Mouse (Mus musculus): ENCODE measurements around the gene Vwa1. TPM values are rescaled to one million over a fixed set of nuclear protein-coding genes. Genes with fewer than 3 reads are reported as not detected.

Gene Vwa1
- polyA plus RNA-seq, 1 experiment from 2014 or later: 14.8 TPM

- Histone ChIP-seq H3K27ac (no peak overlapping the region), H3K4me2 (ENCODE audit: low read length) (no peak overlapping the region), H3K4me3 (replicated peaks; ENCODE audit: low read depth, low read length) (no peak overlapping the region), H3K9ac (ENCODE audit: low read depth, low read length) (no peak overlapping the region), H3K4me1 (replicated peaks; ENCODE audit: insufficient read depth, low read length) (peaks cover 7% of the 10 kb centered on the region), H3K27me3 (ENCODE audit: insufficient read depth, low read length) (no peaks in the 10 kb centered on the region; the same call in 1 of the 2 replicates), H3K9me3 (replicated peaks; ENCODE audit: low read length) (no peaks in the 10 kb centered on the region), H3K36me3 (ENCODE audit: insufficient read depth, low read length) (no peaks in the 10 kb centered on the region)
- DNase-seq (ENCODE audit: low spot score) (no peak), ATAC-seq (replicated peaks; ENCODE audit: low FRiP score, low read depth) (no peak)
- 76% methylated on average over 3 of the region's 3 CpGs for WGBS
- no peak for TF ChIP-seq CTCF (IDR thresholded peaks at IDR 0.05; ENCODE audit: low read depth)
Measured at GRCm38 (mm10) chr4:155775855-155776254, 1.4 kb upstream of the Vwa1 start.

DNA sequence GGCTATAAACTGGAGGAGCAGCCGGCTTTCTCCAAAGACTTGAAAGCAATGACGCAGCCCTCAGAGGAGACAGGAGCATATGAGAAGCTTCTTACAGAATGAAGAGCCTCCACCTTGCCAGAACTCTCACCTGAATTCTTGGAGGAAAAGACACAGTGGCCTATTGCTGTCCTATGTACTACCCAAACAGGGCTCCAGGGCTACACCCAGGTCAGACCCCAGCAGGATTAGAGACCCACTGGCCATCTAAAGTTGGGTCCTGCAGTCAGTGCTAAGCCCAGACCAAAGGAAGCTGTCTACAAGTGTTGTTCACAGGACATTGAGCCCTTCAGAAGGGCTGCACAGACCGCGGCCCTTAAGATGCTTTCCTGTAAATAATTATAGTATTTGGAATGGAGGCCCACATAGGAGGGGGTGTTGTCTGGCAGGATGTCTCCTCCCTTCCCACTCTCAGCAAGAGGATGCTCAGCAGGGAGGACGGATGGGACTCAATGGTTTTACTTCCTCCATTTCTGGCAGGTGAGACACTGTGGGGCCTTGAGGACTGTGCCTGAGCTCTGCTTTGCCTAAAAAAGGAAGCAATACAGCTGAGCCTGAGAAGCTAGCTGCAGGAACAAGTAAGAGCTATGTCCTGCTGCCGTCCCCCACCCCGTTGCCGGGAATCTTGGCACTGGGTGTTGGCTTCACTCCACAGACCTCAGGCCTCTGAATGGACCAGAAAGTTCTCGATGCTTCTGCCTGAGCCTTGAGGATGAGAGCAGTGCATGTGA is 658 bp upstream of the Vwa1 start:
- DNase-seq (ENCODE audit: low spot score): no peak
- TF ChIP-seq CTCF (IDR thresholded peaks at IDR 0.05; ENCODE audit: low read depth): no peak
- Histone ChIP-seq H3K4me1 (replicated peaks; ENCODE audit: insufficient read depth, low read length) (peaks cover 11% of the 10 kb centered on the region), H3K27me3 (ENCODE audit: insufficient read depth, low read length) (no peaks in the 10 kb centered on the region; the same call in 1 of the 2 replicates), H3K9ac (ENCODE audit: low read depth, low read length) (no peak overlapping the region), H3K4me3 (replicated peaks; ENCODE audit: low read depth, low read length) (peak overlapping the region; percentile 32; the same call in 1 of the 2 replicates), H3K9me3 (replicated peaks; ENCODE audit: low read length) (no peaks in the 10 kb centered on the region), H3K36me3 (ENCODE audit: insufficient read depth, low read length) (no peaks in the 10 kb centered on the region), H3K4me2 (ENCODE audit: low read length) (peak overlapping the region; percentile 77), H3K27ac (peak overlapping the region; percentile 47; the same call in 1 of the 2 replicates)
- no peak for ATAC-seq (replicated peaks; ENCODE audit: low FRiP score, low read depth)
- WGBS: 36% methylated on average over 9 of the region's 9 CpGs

DNA sequence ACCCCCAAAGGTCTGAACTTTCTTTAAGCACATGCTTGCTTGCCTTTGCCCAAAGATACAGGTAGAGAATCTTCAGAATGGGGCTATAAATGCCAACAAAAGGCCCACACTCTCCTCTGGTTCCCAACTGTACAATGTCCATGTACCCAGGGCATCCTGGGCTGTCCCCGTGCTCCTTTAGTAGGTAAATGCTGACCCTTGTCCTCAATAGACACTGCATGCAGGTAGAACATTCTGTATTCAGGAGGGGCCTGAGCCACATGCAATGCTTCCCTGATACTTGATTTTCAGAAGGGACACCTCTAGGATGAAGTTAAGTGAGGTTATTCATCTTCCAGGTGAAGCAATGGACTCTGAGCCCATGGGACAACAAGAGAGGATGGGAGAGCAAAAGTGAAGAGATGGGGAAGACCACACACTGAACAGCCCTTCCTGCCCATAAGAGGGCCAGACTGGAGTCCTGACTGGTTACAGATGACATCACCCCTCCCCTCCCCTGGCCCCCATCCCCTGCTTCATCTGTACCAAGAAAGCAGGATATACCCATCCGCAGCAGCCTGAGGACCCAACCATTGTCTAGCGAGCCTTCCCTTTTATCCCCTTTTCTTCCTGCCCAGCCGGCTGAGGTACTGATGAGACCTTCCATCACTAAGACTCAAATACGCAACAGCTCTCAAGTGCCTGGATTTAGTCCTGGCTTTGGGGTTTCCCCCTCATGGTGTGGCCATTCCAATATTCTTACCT is 991 bp downstream of the Vwa1 start:
- ATAC-seq (replicated peaks; ENCODE audit: low FRiP score, low read depth) (no peak), DNase-seq (ENCODE audit: low spot score) (no peak)
- H3K27me3 ChIP-seq (ENCODE audit: insufficient read depth, low read length): no peaks in the 10 kb centered on the region; the same call in 1 of the 2 replicates
- no peak overlapping the region for H3K9ac ChIP-seq (ENCODE audit: low read depth, low read length)
- H3K4me3 ChIP-seq (replicated peaks; ENCODE audit: low read depth, low read length): peak overlapping the region; percentile 32; the same call in 1 of the 2 replicates
- TF ChIP-seq CTCF (IDR thresholded peaks at IDR 0.05; ENCODE audit: low read depth): no peak
- H3K4me2 ChIP-seq (ENCODE audit: low read length): peak overlapping the region; percentile 77
- no peaks in the 10 kb centered on the region for H3K36me3 ChIP-seq (ENCODE audit: insufficient read depth, low read length)
- H3K4me1 ChIP-seq (replicated peaks; ENCODE audit: insufficient read depth, low read length): peaks cover 11% of the 10 kb centered on the region
- 0 out of 2 replicates have a peak overlapping the region, but pooled peaks have one; percentile 13 for H3K27ac ChIP-seq
- no peaks in the 10 kb centered on the region for H3K9me3 ChIP-seq (replicated peaks; ENCODE audit: low read length)
- WGBS: 46% methylated on average over 5 of the region's 5 CpGs

DNA sequence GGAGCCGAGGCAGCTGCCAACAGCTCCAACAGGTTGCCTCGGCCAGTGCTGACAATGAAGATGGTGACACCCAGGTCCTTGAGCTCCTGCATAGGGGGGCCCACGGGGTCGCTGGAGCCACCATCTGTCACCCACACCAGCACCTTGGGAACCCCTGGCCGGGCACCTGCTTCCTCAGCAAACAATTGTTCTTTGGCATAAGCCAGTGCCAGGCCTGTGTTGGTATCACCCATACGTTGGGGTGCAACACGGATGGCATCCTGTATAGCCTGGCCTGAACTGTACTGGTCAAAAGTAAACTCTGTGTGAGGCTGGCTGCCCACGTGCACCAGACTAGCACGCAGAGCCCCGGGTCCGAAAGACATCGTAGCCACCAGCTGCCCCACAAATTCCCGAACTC is 1.7 kb downstream of the Vwa1 start:
- WGBS: 89% methylated on average over 13 of the region's 13 CpGs
- DNase-seq (ENCODE audit: low spot score): no peak
- no peaks in the 10 kb centered on the region for H3K9me3 ChIP-seq (replicated peaks; ENCODE audit: low read length)
- ATAC-seq (replicated peaks; ENCODE audit: low FRiP score, low read depth): no peak
- no peaks in the 10 kb centered on the region; the same call in 1 of the 2 replicates for H3K27me3 ChIP-seq (ENCODE audit: insufficient read depth, low read length)
- TF ChIP-seq CTCF (IDR thresholded peaks at IDR 0.05; ENCODE audit: low read depth): no peak
- H3K4me3 ChIP-seq (replicated peaks; ENCODE audit: low read depth, low read length): no peak overlapping the region
- peaks cover 11% of the 10 kb centered on the region for H3K4me1 ChIP-seq (replicated peaks; ENCODE audit: insufficient read depth, low read length)
- H3K36me3 ChIP-seq (ENCODE audit: insufficient read depth, low read length): no peaks in the 10 kb centered on the region
- 0 out of 2 replicates have a peak overlapping the region, but pooled peaks have one; percentile 13 for H3K27ac ChIP-seq
- no peak overlapping the region for H3K4me2 ChIP-seq (ENCODE audit: low read length)
- H3K9ac ChIP-seq (ENCODE audit: low read depth, low read length): no peak overlapping the region

DNA sequence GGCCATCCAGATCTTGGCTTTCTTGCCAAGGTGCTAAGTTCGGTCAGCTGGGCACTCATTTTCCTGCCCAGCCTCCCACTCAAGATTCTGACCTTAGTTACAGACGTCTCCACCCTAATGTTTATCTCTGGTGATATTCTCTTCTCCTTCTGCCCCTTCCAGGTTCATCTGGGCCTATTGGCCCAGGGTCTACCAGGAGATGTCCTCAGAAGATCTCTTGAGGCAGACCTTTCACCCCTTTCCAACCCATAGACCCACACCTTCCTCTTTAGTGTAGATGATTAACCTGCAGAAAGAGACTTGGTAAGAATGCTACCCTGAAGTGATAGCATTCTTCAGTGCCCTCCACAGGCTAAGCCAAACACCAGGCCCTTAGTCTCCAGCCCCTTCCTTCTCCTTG is 2.8 kb downstream of the Vwa1 start:
- Histone ChIP-seq H3K9me3 (replicated peaks; ENCODE audit: low read length) (no peaks in the 10 kb centered on the region), H3K4me2 (ENCODE audit: low read length) (no peak overlapping the region), H3K27me3 (ENCODE audit: insufficient read depth, low read length) (no peaks in the 10 kb centered on the region; the same call in 1 of the 2 replicates), H3K9ac (ENCODE audit: low read depth, low read length) (no peak overlapping the region), H3K36me3 (ENCODE audit: insufficient read depth, low read length) (no peaks in the 10 kb centered on the region), H3K27ac (peak overlapping the region; percentile 34; the same call in 1 of the 2 replicates), H3K4me3 (replicated peaks; ENCODE audit: low read depth, low read length) (no peak overlapping the region), H3K4me1 (replicated peaks; ENCODE audit: insufficient read depth, low read length) (peaks cover 11% of the 10 kb centered on the region)
- no peak for DNase-seq (ENCODE audit: low spot score)
- WGBS: 82% methylated on average over 2 of the region's 2 CpGs
- no peak for TF ChIP-seq CTCF (IDR thresholded peaks at IDR 0.05; ENCODE audit: low read depth)
- no peak for ATAC-seq (replicated peaks; ENCODE audit: low FRiP score, low read depth)

DNA sequence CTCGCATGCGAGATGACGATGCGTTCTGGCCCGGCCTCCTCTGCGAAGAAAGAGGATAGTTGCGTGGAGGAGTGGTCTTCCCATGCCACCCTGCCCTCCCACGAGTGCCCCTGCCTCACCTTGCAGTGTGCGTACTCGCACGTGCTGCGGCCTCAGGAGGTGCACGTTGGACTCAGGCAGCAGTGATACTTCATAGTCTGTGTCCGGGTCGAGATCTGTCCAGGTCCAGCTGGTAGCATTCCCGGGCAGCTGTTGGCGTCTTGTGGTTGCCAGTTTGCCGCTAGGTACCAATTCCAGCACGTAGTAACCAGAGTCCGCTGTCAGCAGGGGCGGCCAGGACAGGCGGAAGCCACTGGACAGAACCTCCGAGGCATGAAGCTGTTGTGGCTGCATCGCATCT is 3.9 kb downstream of the Vwa1 start:
- 31% methylated on average over 24 of the region's 24 CpGs for WGBS
- TF ChIP-seq CTCF (IDR thresholded peaks at IDR 0.05; ENCODE audit: low read depth): no peak
- DNase-seq (ENCODE audit: low spot score) (no peak), ATAC-seq (replicated peaks; ENCODE audit: low FRiP score, low read depth) (peak; percentile 30)
- Histone ChIP-seq H3K9me3 (replicated peaks; ENCODE audit: low read length) (no peaks in the 10 kb centered on the region), H3K4me1 (replicated peaks; ENCODE audit: insufficient read depth, low read length) (peaks cover 11% of the 10 kb centered on the region), H3K36me3 (ENCODE audit: insufficient read depth, low read length) (no peaks in the 10 kb centered on the region), H3K27ac (no peak overlapping the region), H3K9ac (ENCODE audit: low read depth, low read length) (peak overlapping the region; percentile 73; the same call in 1 of the 2 replicates), H3K4me2 (ENCODE audit: low read length) (peak overlapping the region; percentile 88), H3K4me3 (replicated peaks; ENCODE audit: low read depth, low read length) (peak overlapping the region; percentile 53), H3K27me3 (ENCODE audit: insufficient read depth, low read length) (no peaks in the 10 kb centered on the region)

Data from kidney, postnatal 0 days (tissue).